Mouse (Mus musculus) CH12.LX (cell line): Measurements from ENCODE around the gene Lamtor4. TPM values are rescaled to one million over a fixed set of nuclear protein-coding genes. Genes with fewer than 3 reads are reported as not detected.

Experiments
- DNase-seq: peaks from one replicate; pipeline ENCODE4 v3.0.0-alpha.2; 2013; ENCODE audit errors: extremely low read depth
- H3K27ac ChIP-seq: 2 replicates; pipeline ENCODE4 v1.5.1; 2012; ENCODE audit warnings: low read depth, mild to moderate bottlenecking, control low read depth, moderate library complexity; ENCODE audit not compliant: insufficient read depth
- H3K27me3 ChIP-seq: replicated peaks from 2 replicates; pipeline ENCODE3; 2012; ENCODE audit warnings: inconsistent platforms
- H3K36me3 ChIP-seq, 2 experiments: replicated peaks in 1 of 2; 2 replicates each; pipeline versions ENCODE3 to v1.6.1; 2012; ENCODE audit warnings: inconsistent platforms in 1 of 2, low read length in 1 of 2, mild to moderate bottlenecking in 1 of 2, mixed read lengths in 1 of 2, moderate library complexity in 1 of 2; ENCODE audit not compliant: control insufficient read depth in 1 of 2, insufficient read depth in 1 of 2
- H3K4me1 ChIP-seq, 2 experiments: 2 replicates each; pipeline ENCODE4 v1.6.1; 2012; ENCODE audit warnings: inconsistent platforms in 1 of 2, moderate library complexity in 1 of 2; ENCODE audit not compliant: insufficient read depth in 2 of 2, control insufficient read depth in 1 of 2
- H3K4me2 ChIP-seq: 2 replicates; pipeline ENCODE4 v1.6.1; 2012; ENCODE audit warnings: low read depth, mild to moderate bottlenecking, control low read depth; ENCODE audit not compliant: poor library complexity, insufficient read depth, severe bottlenecking
- H3K4me3 ChIP-seq, 3 experiments: fragments of 150-350 bp in 1 of 3; sonication (generic) in 1 of 3; replicated peaks in 1 of 3; 2 replicates each; pipeline versions ENCODE3 to v1.5.1; 2011 to 2012; ENCODE audit warnings: low read depth in 2 of 3, low read length in 2 of 3, mild to moderate bottlenecking in 2 of 3, moderate library complexity in 2 of 3, control low read depth in 1 of 3, improper control_type of control experiment in 1 of 3, inconsistent platforms in 1 of 3, mixed read lengths in 1 of 3; ENCODE audit not compliant: poor library complexity in 1 of 3
- H3K79me2 ChIP-seq: replicated peaks from 2 replicates; pipeline ENCODE4 v1.6.1; 2012; ENCODE audit warnings: mild to moderate bottlenecking, moderate library complexity; ENCODE audit not compliant: control insufficient read depth, poor library complexity, insufficient read depth, severe bottlenecking; ENCODE audit errors: extremely low read depth
- H3K9ac ChIP-seq: 2 replicates; pipeline ENCODE4 v1.6.1; 2012; ENCODE audit warnings: low read depth, mild to moderate bottlenecking, control low read depth, moderate library complexity; ENCODE audit not compliant: insufficient read depth
- H3K9me3 ChIP-seq: replicated peaks from 2 replicates; pipeline ENCODE3; 2012; ENCODE audit warnings: low read length, inconsistent platforms, mixed read lengths
- ELF1 ChIP-seq: IDR thresholded peaks from 2 replicates; pipeline ENCODE4 v1.6.1; 2014; ENCODE audit warnings: low read depth, mild to moderate bottlenecking, inconsistent platforms, low read length, improper control_type of control experiment
- MAFK ChIP-seq: IDR thresholded peaks from 2 replicates; pipeline ENCODE4 v1.6.1; 2011; ENCODE audit warnings: low read length, improper control_type of control experiment; ENCODE audit not compliant: insufficient replicate concordance
- MYC ChIP-seq: IDR thresholded peaks from 2 replicates; pipeline ENCODE4 v1.6.1; 2011; ENCODE audit warnings: low read depth, mild to moderate bottlenecking, improper control_type of control experiment, low read length
- NELFE ChIP-seq: IDR thresholded peaks from 2 replicates; pipeline ENCODE4 v1.6.1; 2011; ENCODE audit warnings: low read depth, low read length, improper control_type of control experiment
- PAX5 ChIP-seq: IDR thresholded peaks from 2 replicates; pipeline ENCODE4 v1.6.1; 2012; ENCODE audit warnings: low read length, inconsistent platforms, mixed read lengths
- RAD21 ChIP-seq: IDR thresholded peaks from 2 replicates; pipeline ENCODE4 v1.6.1; 2011; ENCODE audit warnings: low read depth, mild to moderate bottlenecking, low read length, improper control_type of control experiment, moderate library complexity
- SMC3 ChIP-seq: IDR thresholded peaks from 2 replicates; pipeline ENCODE4 v1.6.1; 2011; ENCODE audit warnings: low read depth, low read length, improper control_type of control experiment
- TBP ChIP-seq: conservative IDR thresholded peaks from 2 replicates; pipeline ENCODE4 v1.6.1; 2011; ENCODE audit warnings: low read depth, low read length, improper control_type of control experiment
- UBTF ChIP-seq: IDR thresholded peaks from 2 replicates; pipeline ENCODE4 v1.6.1; 2012; ENCODE audit warnings: low read depth, mild to moderate bottlenecking, inconsistent platforms, low read length, improper control_type of control experiment, moderate library complexity
- ZC3H11A ChIP-seq: IDR thresholded peaks from 2 replicates; pipeline ENCODE4 v1.6.1; 2012; ENCODE audit warnings: low read depth, mild to moderate bottlenecking, inconsistent platforms, low read length, improper control_type of control experiment
- ZMIZ1 ChIP-seq: IDR thresholded peaks from 2 replicates; pipeline ENCODE4 v1.6.1; 2012; ENCODE audit warnings: low read depth, mild to moderate bottlenecking, inconsistent platforms, low read length, improper control_type of control experiment
- dilution Hi-C: fragments of 300-500 bp; cut with MboI; formaldehyde crosslinking; loops from 2 replicates; pipeline ENCODE4 v1.14.3; 2020; ENCODE audit warnings: low sequenced_read_pairs; ENCODE audit not compliant: extremely low pct_unique_long_range_greater_than_20kb, extremely low pct_ligation_motif_present
- in situ Hi-C: fragments of 300-500 bp; cut with MboI; formaldehyde crosslinking; loops from 3 replicates; pipeline ENCODE4 v1.14.3; 2019; ENCODE audit warnings: low sequenced_read_pairs, low pct_ligation_motif_present, low pct_unique_long_range_greater_than_20kb, mixed read lengths
- polyA plus RNA-seq: library from polyadenylated mRNA; unstranded; fragments of >175 nt; gene quantifications from 2 replicates; pipeline ENCODE4 v1.2.1, GENCODE M21; 2012; ENCODE audit warnings: low read depth; ENCODE audit not compliant: insufficient read length
- total RNA-seq, 2 experiments: library from RNA; depleted of rRNA; stranded (reverse); fragments of 300-350 nt in 1 of 2; fragments of >200 nt in 1 of 2; gene quantifications; 2 replicates each; pipeline ENCODE4 v1.2.3; 2012 to 2014

Lamtor4 gene
- total and polyA plus RNA-seq, 3 experiments: 24.5 to 44.0 (median 40.1) TPM

DNA sequence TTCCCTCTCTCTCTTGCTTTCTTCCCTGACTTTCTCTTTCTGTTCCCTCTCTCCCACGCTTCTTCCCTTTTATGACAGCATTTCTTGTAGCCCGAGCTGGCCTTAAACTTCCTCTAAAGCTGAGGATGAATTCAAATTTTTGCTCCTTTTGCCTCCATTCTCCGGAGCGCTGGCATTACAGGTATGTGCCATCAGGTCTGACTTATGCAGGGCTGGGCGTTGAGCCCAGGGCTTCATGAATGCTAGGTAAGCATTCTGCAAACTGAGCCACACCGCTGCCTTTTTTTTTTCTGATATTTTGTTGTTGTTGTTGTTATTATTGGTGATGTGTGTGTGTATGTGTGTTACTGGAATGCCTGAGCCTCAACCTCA, 8.9 kb downstream of the Lamtor4 start:
- Histone ChIP-seq H3K9me3 (no peaks in the 10 kb centered on the region), H3K4me2 (peak overlapping the region; percentile 89), H3K27me3 (no peaks in the 10 kb centered on the region), H3K4me3 (peak overlapping the region; percentile 73 to 85 (median 80)), H3K79me2 (peaks cover 11% of the 10 kb centered on the region; the same call in 1 of the 2 replicates), H3K36me3 (peaks cover 38 to 65% of the 10 kb centered on the region in 2 experiments), H3K27ac (no peak overlapping the region), H3K9ac (peak overlapping the region; percentile 88), H3K4me1 (peaks cover 8 to 35% of the 10 kb centered on the region in 2 experiments)
- TF ChIP-seq SMC3 (no peak), MAFK (0 out of 2 replicates have a peak, but pooled peaks have one; percentile 19)
- DNase-seq: no peak
- in situ Hi-C loops (no loop called here), dilution Hi-C loops (no loop called here)

DNA sequence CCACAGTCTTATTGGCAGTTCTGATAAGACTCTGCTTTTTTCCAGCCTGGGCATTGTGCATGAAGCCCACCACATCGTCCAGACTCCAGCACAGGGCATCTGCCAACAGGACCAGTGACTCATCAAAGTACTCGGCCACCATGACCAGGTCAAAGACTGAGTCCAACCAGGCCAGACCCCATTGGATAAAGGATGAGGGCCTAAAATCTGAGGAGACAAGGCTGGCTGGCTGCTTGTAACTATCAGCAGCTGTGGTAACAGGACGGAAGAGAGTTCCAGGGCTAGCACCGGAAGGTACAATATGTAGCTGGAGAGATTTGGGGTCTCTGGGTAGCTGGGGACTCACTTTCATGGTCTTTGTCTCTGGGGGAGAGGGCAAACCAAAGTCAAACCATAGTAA, 10.4 kb downstream of the Lamtor4 start:
- peaks cover 22 to 49% of the 10 kb centered on the region in 2 experiments for H3K36me3 ChIP-seq
- H3K4me3 ChIP-seq: no peak overlapping the region
- in situ Hi-C loops (no loop called here), dilution Hi-C loops (no loop called here)
- no peaks in the 10 kb centered on the region for H3K27me3 ChIP-seq
- H3K27ac ChIP-seq: no peak overlapping the region
- H3K4me2 ChIP-seq: no peak overlapping the region
- H3K79me2 ChIP-seq: peaks cover 11% of the 10 kb centered on the region; the same call in 1 of the 2 replicates
- H3K4me1 ChIP-seq: peaks cover 8 to 30% of the 10 kb centered on the region in 2 experiments
- TF ChIP-seq RAD21 (no peak), NELFE (no peak), MYC (no peak), UBTF (no peak), ELF1 (no peak), TBP (no peak), ZMIZ1 (no peak), PAX5 (no peak)
- DNase-seq: no peak
- no peaks in the 10 kb centered on the region for H3K9me3 ChIP-seq
- H3K9ac ChIP-seq: no peak overlapping the region

DNA sequence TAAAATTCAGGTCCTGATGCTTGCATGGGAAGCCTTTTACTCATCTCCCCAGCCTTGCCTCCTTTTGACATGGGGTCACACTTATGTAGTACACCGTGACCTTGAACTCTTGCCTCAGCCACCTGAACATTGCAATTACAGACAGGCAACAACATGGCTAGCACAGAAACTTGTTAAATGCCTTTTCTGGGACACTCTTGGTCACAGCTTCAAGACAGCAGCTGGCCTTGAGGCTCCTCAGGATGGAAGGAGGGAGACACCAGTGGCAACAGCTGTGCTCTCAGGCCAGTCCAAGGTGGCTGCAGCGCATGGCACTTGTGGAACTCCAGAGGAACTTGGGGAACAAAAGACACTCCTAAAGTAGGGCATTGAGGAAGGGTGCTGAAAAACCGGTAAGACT, 11.8 kb downstream of the Lamtor4 start:
- dilution Hi-C loops (no loop called here), in situ Hi-C loops (no loop called here)
- no peak for DNase-seq

More for the DNA sequence above, 11.8 kb downstream of the Lamtor4 start:
- Histone ChIP-seq H3K27me3 (peaks cover 12% of the 10 kb centered on the region), H3K9ac (no peak overlapping the region), H3K79me2 (peaks cover 11% of the 10 kb centered on the region; the same call in 1 of the 2 replicates), H3K4me3 (no peak overlapping the region), H3K4me2 (no peak overlapping the region), H3K36me3 (peaks cover 10 to 35% of the 10 kb centered on the region in 2 experiments), H3K4me1 (peaks cover 8 to 22% of the 10 kb centered on the region in 2 experiments), H3K27ac (no peak overlapping the region), H3K9me3 (no peaks in the 10 kb centered on the region)
- TF ChIP-seq ZC3H11A: no peak
